Mouse (Mus musculus) T-helper 1 cell (primary cell): ENCODE results near the gene Itpka.

ENCODE experiments used
- in situ Hi-C: fragments of 300-600 bp; cut with MboI, MseI; formaldehyde crosslinking; loops from one replicate; pipeline ENCODE4 v1.15.1; 2025; ENCODE audit warnings: high pct_unique_total_duplicates

Gene Itpka

GRCm38 (mm10) chr2:119757601-119758100 lies 15.5 kb downstream of the Itpka start:
- in situ Hi-C loops = no loop called here

- in situ Hi-C loops = no loop called here
These were observed 16.1 kb downstream of the Itpka start for GRCm38 (mm10) chr2:119758101-119758843.

GRCm38 (mm10) chr2:119758844-119759835 lies 17.0 kb downstream of the Itpka start:
- in situ Hi-C loops = no loop called here

GRCm38 (mm10) chr2:119760251-119760650 lies 18.1 kb downstream of the Itpka start, which contains the start of gene Ltk:
Gene Ltk (minus strand): TSS chr2:119760431.
- in situ Hi-C loops = no loop called here

- in situ Hi-C loops = no loop called here
These were observed 20.1 kb downstream of the Itpka start for GRCm38 (mm10) chr2:119762276-119762675.

- in situ Hi-C loops = no loop called here
These were observed 21.8 kb downstream of the Itpka start for GRCm38 (mm10) chr2:119763924-119764323.

GRCm38 (mm10) chr2:119767246-119767645 lies 25.1 kb downstream of the Itpka start:
- in situ Hi-C loops = no loop called here

GRCm38 (mm10) chr2:119787206-119787883 lies 45.2 kb downstream of the Itpka start, which contains the start of gene Rpap1:
Gene Rpap1 (minus strand): TSS chr2:119787537.
- in situ Hi-C loops = no loop called here

- in situ Hi-C loops = no loop called here
These were observed 47.9 kb downstream of the Itpka start for GRCm38 (mm10) chr2:119789996-119790395.

GRCm38 (mm10) chr2:119797279-119797783 lies 55.2 kb downstream of the Itpka start, which contains the start of gene Tyro3:
Gene Tyro3 (plus strand): TSS chr2:119797733.
- in situ Hi-C loops = no loop called here

- in situ Hi-C loops = no loop called here
These were observed 56.2 kb downstream of the Itpka start for GRCm38 (mm10) chr2:119798246-119798927.

GRCm38 (mm10) chr2:119799181-119799960 lies 57.2 kb downstream of the Itpka start:
- in situ Hi-C loops = no loop called here

- in situ Hi-C loops = no loop called here
These were observed 57.9 kb downstream of the Itpka start for GRCm38 (mm10) chr2:119799961-119800550.
